Mouse (Mus musculus): ENCODE measurements at regions not wholly inside any gene's neighbourhood (a gene's known extent, or its start where the extent isn't known, plus 50 kb on each side); places are given as distances from the start of the nearest gene placed in this dataset.

DNA sequence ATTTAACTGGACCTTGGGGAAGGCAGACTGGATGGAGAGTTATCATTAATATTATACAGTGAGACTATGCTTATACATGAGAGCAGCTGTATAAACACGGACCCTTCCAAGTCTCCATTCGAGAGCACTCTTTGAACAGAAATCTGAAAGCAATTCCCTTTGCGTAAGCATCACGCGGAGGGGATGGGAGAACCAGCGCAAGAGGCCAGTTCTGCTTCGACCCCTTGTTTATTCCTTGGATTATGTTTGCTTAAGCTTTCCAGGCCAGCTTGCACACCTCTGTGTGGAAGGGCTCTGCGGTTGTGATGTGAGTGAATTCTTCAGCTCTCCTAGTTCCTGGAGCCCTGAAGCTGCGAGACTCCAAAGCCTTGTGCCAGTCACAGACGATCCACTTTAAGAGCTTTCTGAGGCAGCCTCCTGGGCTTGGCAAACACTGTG is 109.2 kb upstream of the Fbxo11 start:
- DNase-seq = no peak

GRCm38 (mm10) chr17:88175951-88176623 is 111.0 kb upstream of the Fbxo11 start:
- DNase-seq = no peak

DNA sequence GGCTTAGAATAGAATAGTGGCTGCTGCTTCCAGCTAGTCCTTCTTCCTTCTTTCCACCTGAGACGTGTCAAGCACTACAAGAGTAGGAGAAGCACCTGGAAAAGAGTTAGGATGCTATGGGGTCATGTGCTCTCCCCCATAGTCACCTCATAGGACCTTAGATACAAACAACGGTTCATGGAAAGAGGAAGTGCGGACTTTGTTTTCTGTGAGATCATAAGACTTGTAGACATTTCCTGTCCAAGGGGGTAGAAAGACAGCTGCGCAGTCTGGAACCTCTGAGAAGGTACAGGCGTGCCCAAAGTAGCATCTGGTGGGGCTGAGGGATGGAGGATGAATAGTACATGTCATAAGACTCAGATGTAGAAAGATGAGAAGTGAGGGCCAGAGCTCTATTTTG is 125.6 kb upstream of the Fbxo11 start:
- no peak for DNase-seq

GRCm38 (mm10) chr17:88191444-88191843 is 126.4 kb upstream of the Fbxo11 start:
- no peak for DNase-seq

- DNase-seq = no peak
Observed at GRCm38 (mm10) chr17:88191930-88192807, 127.1 kb upstream of the Fbxo11 start.

DNA sequence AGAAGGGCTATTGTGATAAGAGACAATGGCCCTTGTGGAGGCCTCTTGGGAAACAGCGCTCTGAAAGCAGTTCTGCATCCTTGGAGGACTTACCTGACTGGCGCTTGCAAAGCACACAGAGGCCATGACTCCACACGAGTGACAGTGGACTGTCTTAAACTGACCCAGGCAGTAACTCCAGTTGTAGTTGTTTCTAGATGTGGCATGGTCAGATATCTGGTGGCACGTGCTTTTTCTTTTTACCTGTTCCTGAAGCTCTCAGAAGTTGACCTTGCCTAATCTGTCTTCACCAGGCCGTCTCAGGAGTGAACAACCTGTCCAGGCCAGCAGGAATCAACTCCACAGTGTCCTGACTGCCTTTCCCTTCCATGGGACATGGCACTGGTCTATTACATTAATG is 129.6 kb upstream of the Fbxo11 start:
- DNase-seq = no peak

DNA sequence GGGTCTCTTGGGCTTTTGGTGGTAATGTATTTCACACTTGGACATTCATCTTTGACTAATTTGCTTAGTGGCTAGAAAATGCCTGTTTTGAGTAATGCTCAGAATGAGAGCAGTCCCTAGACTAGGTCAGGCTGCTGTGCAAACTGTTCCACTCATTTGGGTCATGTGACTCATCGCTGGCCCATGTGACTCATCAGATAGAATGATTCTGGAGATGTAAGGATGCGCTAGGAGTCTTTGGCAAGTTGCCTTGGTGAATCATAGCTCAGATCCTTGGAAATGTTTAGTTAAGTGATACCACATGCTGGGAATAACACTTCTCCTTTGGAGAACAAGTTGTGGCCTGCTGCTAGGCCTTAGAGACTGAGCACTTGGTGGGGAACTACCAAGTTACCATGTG is 130.2 kb upstream of the Fbxo11 start:
- peak; percentile 80 for DNase-seq

- no peak for DNase-seq
Observed at GRCm38 (mm10) chr17:88195893-88196292, 130.8 kb upstream of the Fbxo11 start.

DNA sequence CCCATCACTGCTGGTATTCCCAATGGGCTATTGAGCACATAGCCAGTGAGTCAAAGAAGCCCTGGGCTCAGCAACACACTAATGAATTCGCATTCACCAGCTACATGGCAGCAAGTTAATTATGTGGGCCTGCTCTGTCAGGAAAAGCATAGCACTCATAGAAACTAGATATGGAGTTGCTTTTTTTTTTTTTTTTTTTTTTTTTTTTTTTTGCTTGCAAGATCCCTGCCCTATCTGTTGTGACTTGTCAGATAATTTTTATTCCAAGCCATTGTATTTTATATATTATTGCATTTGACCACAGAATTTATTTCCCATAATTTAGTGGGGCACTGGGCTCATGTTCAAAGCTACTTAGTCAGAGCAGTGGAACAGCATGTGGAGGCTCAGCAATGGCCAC is 131.2 kb upstream of the Fbxo11 start:
- DNase-seq = no peak

GRCm38 (mm10) chr17:88197381-88197780 is 132.3 kb upstream of the Fbxo11 start:
- DNase-seq = no peak

GRCm38 (mm10) chr17:88201249-88201970 is 136.3 kb upstream of the Fbxo11 start:
- no peak for DNase-seq

DNA sequence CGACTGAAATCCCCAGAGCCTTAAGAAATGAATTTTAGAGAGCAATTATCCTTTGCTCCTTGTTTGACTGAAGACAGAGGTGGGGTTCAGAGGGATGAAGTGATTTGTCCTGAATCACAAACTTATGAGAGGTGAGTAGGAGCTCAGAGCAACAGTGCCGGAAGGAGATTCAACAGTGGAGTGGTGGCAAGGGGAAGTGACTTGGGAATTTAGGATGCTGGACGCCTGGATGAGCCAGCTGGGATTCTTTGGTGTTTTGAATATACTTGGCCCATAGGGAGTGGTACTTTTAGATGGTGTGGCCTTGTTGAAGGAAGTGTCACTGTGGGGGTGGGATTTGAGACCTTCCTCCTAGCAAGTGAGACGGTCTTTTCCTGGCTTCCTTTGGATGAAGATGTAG is 137.1 kb upstream of the Fbxo11 start:
- DNase-seq = no peak

DNA sequence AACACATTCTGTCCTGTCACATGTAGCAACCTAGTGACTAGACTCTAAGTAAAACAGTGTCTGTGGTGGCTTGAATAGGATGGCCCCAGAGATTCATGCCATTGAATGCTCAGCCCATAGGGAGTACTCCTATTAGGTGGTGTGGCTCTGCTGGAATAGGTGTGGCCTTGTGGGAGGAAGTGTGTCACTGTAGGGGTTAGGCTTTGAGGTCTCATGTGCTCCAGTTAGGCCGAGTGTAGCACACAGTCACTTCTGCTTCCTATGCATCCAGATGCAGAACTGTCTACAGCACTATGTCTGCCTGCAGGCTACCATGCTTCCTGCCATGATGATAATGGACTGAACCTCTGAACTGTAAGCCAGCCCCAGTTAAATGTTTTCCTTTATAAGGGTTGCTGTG is 144.5 kb upstream of the Fbxo11 start:
- DNase-seq = no peak

DNA sequence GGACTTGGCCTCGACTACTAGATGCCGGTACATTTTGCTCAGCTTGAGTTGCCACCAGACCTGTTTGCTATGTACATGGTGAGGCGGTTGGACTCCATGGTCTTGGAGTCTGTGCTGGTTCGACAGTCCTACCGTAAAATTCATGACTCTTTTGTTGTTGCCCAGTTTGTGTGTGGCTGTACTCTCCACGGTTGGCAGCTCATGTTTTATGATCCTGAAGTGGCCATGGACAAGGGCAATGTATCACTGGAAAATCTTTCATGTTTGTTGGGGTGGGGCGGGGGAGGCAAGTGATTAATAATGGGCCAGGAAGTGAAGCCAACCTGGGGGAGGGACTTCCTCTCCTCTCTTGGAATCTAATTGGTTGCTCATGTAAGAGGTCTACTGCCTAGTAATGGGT is 147.0 kb upstream of the Fbxo11 start:
- no peak for DNase-seq

DNA sequence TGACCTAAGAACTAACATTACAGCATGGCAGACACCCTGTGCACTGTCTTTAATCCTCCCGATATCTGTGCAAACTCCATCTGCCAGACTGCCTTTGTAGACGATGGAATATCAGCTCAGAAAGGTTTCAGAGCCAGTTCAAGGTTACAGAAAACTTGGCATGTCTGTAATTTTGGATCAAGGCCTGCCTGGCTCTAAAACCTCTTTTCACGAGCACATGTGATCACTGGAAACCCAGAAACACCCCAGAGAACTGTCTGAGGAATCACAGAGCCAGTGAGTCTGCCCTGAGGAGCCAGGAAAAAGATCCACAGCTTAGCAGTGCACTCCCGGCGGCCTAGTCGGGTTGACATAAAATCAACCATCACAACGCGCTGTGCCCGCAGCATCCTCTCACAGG is 149.7 kb upstream of the Fbxo11 start:
- DNase-seq = no peak

- DNase-seq = no peak
Observed at GRCm38 (mm10) chr17:88222379-88222955, 157.4 kb upstream of the Fbxo11 start.

DNA sequence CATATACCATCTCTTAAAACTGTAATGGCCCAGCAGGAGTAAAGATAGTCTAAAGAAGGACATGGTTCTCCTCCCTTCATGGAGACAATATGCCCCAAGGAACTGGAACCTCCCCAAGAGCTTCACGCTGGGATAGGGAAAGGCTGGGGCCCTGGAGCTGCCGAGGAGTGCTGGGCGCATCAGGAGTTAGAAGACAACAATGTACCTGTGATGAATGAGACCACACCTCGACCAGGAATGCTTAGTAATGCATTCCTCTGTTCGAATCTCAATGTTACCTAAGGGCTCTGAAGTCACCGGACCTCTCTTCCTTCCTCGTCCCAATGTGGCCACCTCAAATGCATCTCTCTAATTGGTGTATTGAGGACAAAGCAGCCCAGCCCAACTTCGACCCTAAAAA is 175.4 kb upstream of the Fbxo11 start:
- DNase-seq = no peak

- no peak for DNase-seq
Observed at GRCm38 (mm10) chr17:88248625-88249024, 183.5 kb upstream of the Fbxo11 start.

GRCm38 (mm10) chr17:88251949-88252521 is 186.9 kb upstream of the Fbxo11 start:
- DNase-seq = peak; percentile 29

DNA sequence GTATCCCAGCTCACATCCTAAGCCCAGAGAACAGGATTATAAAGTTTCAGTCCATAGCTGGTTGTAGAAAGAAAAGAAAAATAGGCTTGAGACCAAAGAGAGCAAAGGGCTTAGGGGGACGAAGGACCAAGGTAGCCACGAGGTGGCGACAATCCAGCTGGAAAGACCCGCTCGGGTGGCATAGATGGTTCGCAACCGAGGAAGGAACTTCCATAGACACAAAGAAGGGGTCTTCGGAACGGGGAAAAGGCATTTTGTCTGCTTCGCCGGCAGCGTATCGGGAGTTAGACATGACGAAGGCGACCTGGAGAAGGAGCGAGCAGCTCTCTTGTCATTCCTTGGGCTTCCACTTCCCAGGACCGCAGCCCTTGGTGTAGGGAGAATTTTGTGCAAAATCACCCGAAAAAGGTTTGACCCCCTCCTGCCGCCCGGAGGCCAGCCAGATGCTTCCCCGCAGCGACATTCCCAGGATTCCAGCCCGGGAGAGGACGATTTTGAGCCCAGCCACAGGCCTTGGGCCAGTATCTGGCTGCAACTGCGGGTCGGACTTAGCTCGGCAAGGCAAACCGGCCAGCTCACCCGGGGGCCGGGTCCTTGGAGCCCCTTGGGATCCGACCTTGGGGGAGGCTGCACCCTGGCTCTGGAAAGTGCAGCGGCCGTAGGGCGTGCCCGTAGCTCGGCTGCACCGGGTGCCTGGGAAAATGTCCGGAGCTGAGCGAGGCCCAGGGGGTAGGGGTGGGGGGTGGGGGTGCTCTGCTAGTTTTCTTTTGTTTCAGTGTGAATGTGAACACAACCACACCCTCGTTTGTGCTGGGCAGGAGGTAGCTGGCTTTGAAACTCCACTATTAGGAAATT is 184.5 kb upstream of the Foxn2 start:
- DNase-seq = peak; percentile 77

DNA sequence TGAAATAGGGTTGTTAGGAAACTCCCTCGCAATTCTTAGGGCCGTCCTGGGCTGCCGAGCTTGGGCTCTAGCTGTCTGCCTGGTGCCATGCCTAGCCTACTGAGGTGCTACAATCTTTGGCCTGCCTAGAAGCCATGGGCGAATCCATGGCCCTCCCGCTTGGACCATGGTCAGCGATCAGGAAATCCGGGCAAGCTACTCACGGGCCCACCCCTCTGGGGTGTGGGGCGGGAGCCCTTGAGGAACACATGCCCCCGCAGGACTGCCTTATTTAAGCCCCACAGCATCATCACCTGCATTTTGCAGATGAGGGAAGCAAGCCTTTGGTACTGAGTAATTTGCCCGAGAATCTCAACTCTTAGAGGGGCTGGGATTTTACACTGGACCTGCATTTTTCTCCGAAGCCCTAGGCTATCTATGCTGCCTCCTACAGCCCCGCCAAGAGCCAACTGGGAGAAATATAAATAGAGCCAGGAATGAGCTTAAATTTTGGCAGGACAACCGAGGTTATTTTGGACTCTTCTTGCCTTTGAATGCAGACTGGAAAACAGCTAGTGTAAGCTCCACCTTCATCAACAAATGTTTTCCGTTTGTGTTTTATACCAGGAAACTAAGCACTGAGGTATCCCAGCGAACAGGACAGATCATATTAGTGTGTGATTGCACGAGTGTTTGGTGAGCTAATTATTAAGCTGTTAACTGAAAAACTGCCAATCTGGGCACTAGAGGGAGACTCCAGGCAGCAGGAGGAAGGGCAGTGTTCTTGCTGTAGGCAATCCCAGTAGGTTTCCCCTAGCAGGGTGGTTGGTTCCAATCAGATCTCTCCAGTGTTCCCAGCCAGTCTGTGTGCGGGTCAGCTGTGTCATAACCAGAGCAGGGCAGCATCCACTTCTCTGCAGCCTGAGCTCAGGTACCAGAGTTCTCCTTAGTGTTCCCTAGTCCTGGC is 183.6 kb upstream of the Foxn2 start:
- peak; percentile 73 for DNase-seq
